In genomic region chr6:137982195-137982737, GRCm38 (mm10) we compare ENCODE assay signal across 12 mouse cellular contexts.
DNase-seq lines count a peak whose midpoint lies in the region; ATAC-seq and TF ChIP-seq lines count a peak whose summit lies in the region.
"Had no signal": no experiment of that assay in that cellular context is flagged by ENCODE, and none has a peak within 500 bp of the region (broad histone marks: within the 10 kb centered on the region; RNA-seq: fewer than 3 reads in every experiment).

No protein-coding gene starts in this region.

- DNase-seq in hindbrain, embryonic 11.5 days (ENCODE audit: low spot score): peak; percentile 13
- DNase-seq in ES-E14 (ENCODE audit: low read depth, low spot score): peak; percentile 7
- DNase-seq in cerebellum, postnatal 4 days (ENCODE audit: low spot score in 2 of 2): no peak
- no peak for DNase-seq in heart, adult 8-10 months (ENCODE audit: low spot score)
- no peak for DNase-seq in thymus, postnatal 25 days
- DNase-seq: adrenal gland, postnatal 36 days; cerebellum, adult 9-11 months had no signal

- no peaks in the 10 kb centered on the region for H3K27me3 ChIP-seq in hindbrain, embryonic 11.5 days (ENCODE audit: control insufficient read depth, insufficient read depth, low read length)
- H3K27me3 ChIP-seq in hindbrain, embryonic 13.5 days: no peaks in the 10 kb centered on the region
- no peaks in the 10 kb centered on the region for H3K27me3 ChIP-seq in embryonic facial prominence, embryonic 15.5 days
- H3K27me3 ChIP-seq in limb, embryonic 15.5 days: no peaks in the 10 kb centered on the region
- H3K27me3 ChIP-seq: heart, embryonic 13.5 days; intestine, embryonic 15.5 days had no signal

- in situ Hi-C loops in ES-E14 (cut with MboI; ENCODE audit: low sequenced_read_pairs in 2 of 2, unreplicated experiment in 2 of 2): no loop called here

- H3K9ac ChIP-seq in hindbrain, embryonic 11.5 days (ENCODE audit: low read depth, low read length): no peak overlapping the region
- no peak overlapping the region for H3K9ac ChIP-seq in hindbrain, embryonic 13.5 days
- H3K9ac ChIP-seq in ES-E14 (ENCODE audit: insufficient read depth, low read depth, low read length, poor library complexity, severe bottlenecking): no peak overlapping the region
- H3K9ac ChIP-seq in embryonic facial prominence, embryonic 15.5 days: no peak overlapping the region
- no peak overlapping the region for H3K9ac ChIP-seq in limb, embryonic 15.5 days
- H3K9ac ChIP-seq: heart, embryonic 13.5 days; intestine, embryonic 15.5 days had no signal

- H3K4me2 ChIP-seq in hindbrain, embryonic 11.5 days (replicated peaks; ENCODE audit: low read depth, low read length): no peak overlapping the region
- no peak overlapping the region for H3K4me2 ChIP-seq in hindbrain, embryonic 13.5 days
- H3K4me2 ChIP-seq in embryonic facial prominence, embryonic 15.5 days (replicated peaks): peak overlapping the region; percentile 21; the same call in 1 of the 2 replicates
- peak overlapping the region; percentile 17; the same call in 1 of the 2 replicates for H3K4me2 ChIP-seq in limb, embryonic 15.5 days
- H3K4me2 ChIP-seq: heart, embryonic 13.5 days; intestine, embryonic 15.5 days had no signal

- H3K9me3 ChIP-seq in hindbrain, embryonic 11.5 days (ENCODE audit: control insufficient read depth, low read length): no peaks in the 10 kb centered on the region
- H3K9me3 ChIP-seq in hindbrain, embryonic 13.5 days: no peaks in the 10 kb centered on the region
- H3K9me3 ChIP-seq in ES-E14 (ENCODE audit: control insufficient read depth, insufficient read depth, low read depth, low read length): no peaks in the 10 kb centered on the region
- no peaks in the 10 kb centered on the region for H3K9me3 ChIP-seq in embryonic facial prominence, embryonic 15.5 days (replicated peaks)
- no peaks in the 10 kb centered on the region for H3K9me3 ChIP-seq in limb, embryonic 15.5 days
- H3K9me3 ChIP-seq: heart, embryonic 13.5 days; intestine, embryonic 15.5 days had no signal

- ATAC-seq in hindbrain, embryonic 11.5 days (ENCODE audit: low FRiP score): no peak
- ATAC-seq in hindbrain, embryonic 13.5 days (ENCODE audit: low FRiP score): no peak
- ATAC-seq in embryonic facial prominence, embryonic 15.5 days (ENCODE audit: insufficient number of reproducible peaks, low FRiP score, low TSS enrichment, low read depth): no peak
- no peak for ATAC-seq in limb, embryonic 15.5 days (ENCODE audit: insufficient number of reproducible peaks, low FRiP score, low TSS enrichment, low read depth)
- ATAC-seq: intestine, embryonic 15.5 days had no signal

- H3K4me1 ChIP-seq in hindbrain, embryonic 11.5 days (replicated peaks; ENCODE audit: control insufficient read depth, insufficient read depth, low read length): peaks cover 2% of the 10 kb centered on the region; the same call in 1 of the 2 replicates
- peaks cover 27% of the 10 kb centered on the region; the same call in 1 of the 2 replicates for H3K4me1 ChIP-seq in hindbrain, embryonic 13.5 days (replicated peaks)
- no peaks in the 10 kb centered on the region for H3K4me1 ChIP-seq in ES-E14 (ENCODE audit: control insufficient read depth in 2 of 2, insufficient read depth in 2 of 2, low read length in 2 of 2, poor library complexity in 1 of 2)
- no peaks in the 10 kb centered on the region for H3K4me1 ChIP-seq in embryonic facial prominence, embryonic 15.5 days
- H3K4me1 ChIP-seq in limb, embryonic 15.5 days: no peaks in the 10 kb centered on the region
- H3K4me1 ChIP-seq: heart, embryonic 13.5 days; intestine, embryonic 15.5 days had no signal

- WGBS in hindbrain, embryonic 11.5 days: 69% methylated on average over 19 of the region's 19 CpGs
- WGBS in hindbrain, embryonic 13.5 days: 57% methylated on average over 19 of the region's 19 CpGs
- WGBS in embryonic facial prominence, embryonic 15.5 days: 36% methylated on average over 19 of the region's 19 CpGs
- WGBS in limb, embryonic 15.5 days: 46% methylated on average over 19 of the region's 19 CpGs

- H3K4me3 ChIP-seq in hindbrain, embryonic 11.5 days (ENCODE audit: low read depth, low read length): no peak overlapping the region
- H3K4me3 ChIP-seq in hindbrain, embryonic 13.5 days: no peak overlapping the region
- peak overlapping the region in 1 of 2 experiments; percentile 60; a peak in 2 of 4 replicates for H3K4me3 ChIP-seq in ES-E14 (ENCODE audit: insufficient read depth in 1 of 2, low read depth in 1 of 2, low read length in 2 of 2, poor library complexity in 1 of 2, severe bottlenecking in 1 of 2)
- no peak overlapping the region for H3K4me3 ChIP-seq in embryonic facial prominence, embryonic 15.5 days (replicated peaks)
- no peak overlapping the region for H3K4me3 ChIP-seq in limb, embryonic 15.5 days
- H3K4me3 ChIP-seq: heart, embryonic 13.5 days; intestine, embryonic 15.5 days had no signal

- H3K36me3 ChIP-seq in hindbrain, embryonic 11.5 days (ENCODE audit: control insufficient read depth, insufficient read depth, low read length): no peaks in the 10 kb centered on the region
- no peaks in the 10 kb centered on the region for H3K36me3 ChIP-seq in hindbrain, embryonic 13.5 days
- H3K36me3 ChIP-seq in ES-E14 (ENCODE audit: control insufficient read depth, insufficient read depth, low read length, poor library complexity, severe bottlenecking): no peaks in the 10 kb centered on the region
- no peaks in the 10 kb centered on the region for H3K36me3 ChIP-seq in embryonic facial prominence, embryonic 15.5 days
- no peaks in the 10 kb centered on the region for H3K36me3 ChIP-seq in limb, embryonic 15.5 days
- H3K36me3 ChIP-seq: heart, embryonic 13.5 days; intestine, embryonic 15.5 days had no signal

- no peak overlapping the region for H3K27ac ChIP-seq in hindbrain, embryonic 11.5 days (ENCODE audit: low read depth, low read length)
- no peak overlapping the region for H3K27ac ChIP-seq in hindbrain, embryonic 13.5 days
- no peak overlapping the region for H3K27ac ChIP-seq in ES-E14 (ENCODE audit: insufficient read depth, low read depth, low read length, poor library complexity, severe bottlenecking)
- no peak overlapping the region for H3K27ac ChIP-seq in embryonic facial prominence, embryonic 15.5 days (replicated peaks)
- H3K27ac ChIP-seq in limb, embryonic 15.5 days: no peak overlapping the region
- H3K27ac ChIP-seq: heart, embryonic 13.5 days; intestine, embryonic 15.5 days had no signal

TF ChIP-seq in ES-E14, 5 proteins besides CTCF, POLR2A, EP300 and RAD21:
- no peak for TF ChIP-seq MAFK (IDR thresholded peaks at IDR 0.05; ENCODE audit: insufficient read depth, low read depth, low read length)
- no peak for TF ChIP-seq ZC3H11A (IDR thresholded peaks at IDR 0.05; ENCODE audit: borderline replicate concordance, low read depth, low read length)
- TF ChIP-seq HCFC1 (IDR thresholded peaks at IDR 0.05; ENCODE audit: borderline replicate concordance, insufficient read depth, low read length): no peak
- no peak for TF ChIP-seq ZNF384 (IDR thresholded peaks at IDR 0.05; ENCODE audit: low read depth, low read length)
- no peak for TF ChIP-seq CHD2 (IDR thresholded peaks at IDR 0.05; ENCODE audit: low read depth, low read length)

Comparison
In these comparisons a context has a peak if more than half of its experiments do, and no peak if none do; other contexts are left out.
1. DNase-seq: peak in hindbrain, embryonic 11.5 days (single experiment) and ES-E14 (single experiment); none in cerebellum, postnatal 4 days (0 of 2), heart, adult 8-10 months (single experiment) and thymus, postnatal 25 days (single experiment).
2. H3K4me2 ChIP-seq: peak in embryonic facial prominence, embryonic 15.5 days (single experiment) and limb, embryonic 15.5 days (single experiment); none in hindbrain, embryonic 11.5 days (single experiment) and hindbrain, embryonic 13.5 days (single experiment).